Mouse (Mus musculus) granulocyte monocyte progenitor cell, adult 5-6 weeks (primary cell): ENCODE data around the gene Cept1. TPM values are rescaled to one million over a fixed set of nuclear protein-coding genes. Genes with fewer than 3 reads are reported as not detected.
A peak's percentile ranks its signal among the peaks of the same experiment; 100 is the strongest.
"Not testable (repeated sequence)": the region's sequence is repeated elsewhere in the genome, so short reads cannot be mapped to it uniquely, and the experiment has no call there.

Experiments used
- ATAC-seq: replicated peaks from 2 replicates; pipeline ENCODE4 v1.8.0; 2016; ENCODE audit warnings: mild to moderate bottlenecking, moderate TSS enrichment, inconsistent platforms; ENCODE audit not compliant: poor library complexity, severe bottlenecking
- total RNA-seq, 2 experiments: library from RNA; stranded (forward) in 1 of 2; stranded (reverse) in 1 of 2; fragments of 200-712, 200-1000 nt in 1 of 2; fragments of >200 nt in 1 of 2; fragmentation: Nextera tagmentation in 1 of 2; gene quantifications; 2 replicates each; pipeline ENCODE4 v1.2.3; 2014 to 2017

Gene Cept1
- total RNA-seq (2014; fragmentation: Nextera tagmentation) (33.0 and 34.0 TPM in 2 replicates), total RNA-seq (2017) (84.5 and 103 TPM in 2 replicates)

DNA sequence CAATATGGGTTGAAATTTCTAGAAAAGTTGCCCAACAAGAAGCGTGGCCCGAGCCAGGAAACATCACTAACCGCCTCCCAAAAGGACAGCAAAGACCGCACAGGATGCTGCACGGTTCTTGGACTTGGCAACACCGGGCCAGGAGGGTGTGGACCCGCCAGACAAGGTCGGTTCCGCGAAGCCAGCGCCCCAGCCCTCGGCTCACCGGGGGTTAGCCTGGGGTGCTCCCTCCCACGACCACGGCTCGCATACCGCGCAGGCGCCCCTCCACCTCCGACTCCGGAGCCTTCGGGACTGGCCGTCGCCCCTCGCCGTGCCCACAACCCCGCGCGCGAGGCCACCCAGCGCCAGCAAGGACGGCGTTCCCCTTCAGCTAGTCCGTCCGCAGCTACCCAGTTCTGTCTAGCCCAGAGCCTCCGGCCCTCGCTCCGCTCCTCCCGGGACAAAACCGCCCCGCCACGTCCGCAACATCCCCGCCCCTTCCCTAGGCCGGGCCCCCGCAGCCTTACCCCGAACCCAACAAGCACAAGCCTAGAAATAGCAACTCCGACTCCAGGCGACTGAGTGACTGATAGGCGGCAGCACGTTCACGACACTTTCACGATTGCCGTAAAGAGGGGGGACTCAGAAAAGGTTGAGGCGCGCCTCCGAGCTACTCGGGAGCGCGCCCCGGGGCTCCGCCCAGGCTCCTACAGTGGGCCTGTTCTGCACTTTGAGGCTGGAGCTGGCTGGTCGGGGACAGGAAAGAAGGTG, at the start of gene Cept1, which contains the start of gene Dram2:
Cept1 (minus strand) TSS at position 632 of the 753 bp plus-strand sequence.
Dram2 (plus strand) TSS at position 628 of the 753 bp plus-strand sequence.
- peak; percentile 90 for ATAC-seq

DNA sequence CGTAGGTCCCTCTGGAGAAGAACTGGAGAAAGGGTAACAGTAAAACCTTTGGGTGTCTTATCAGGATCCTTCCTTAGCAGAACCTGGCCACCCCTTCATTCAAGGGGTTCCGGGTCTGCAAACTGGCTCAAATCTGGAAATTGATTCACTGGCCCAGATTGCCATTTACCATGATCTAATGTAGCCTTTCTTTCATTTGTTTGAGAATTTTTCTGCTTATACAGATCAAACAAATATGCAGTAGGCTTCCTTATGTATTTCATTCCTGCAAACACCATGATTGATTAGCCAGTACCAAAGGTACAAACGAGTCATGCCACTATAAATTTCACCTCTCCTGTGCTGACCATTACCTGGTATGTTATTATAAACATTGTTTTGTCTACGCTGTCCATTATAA, 46.0 kb upstream of the Cept1 start:
- ATAC-seq = not testable (repeated sequence)

DNA sequence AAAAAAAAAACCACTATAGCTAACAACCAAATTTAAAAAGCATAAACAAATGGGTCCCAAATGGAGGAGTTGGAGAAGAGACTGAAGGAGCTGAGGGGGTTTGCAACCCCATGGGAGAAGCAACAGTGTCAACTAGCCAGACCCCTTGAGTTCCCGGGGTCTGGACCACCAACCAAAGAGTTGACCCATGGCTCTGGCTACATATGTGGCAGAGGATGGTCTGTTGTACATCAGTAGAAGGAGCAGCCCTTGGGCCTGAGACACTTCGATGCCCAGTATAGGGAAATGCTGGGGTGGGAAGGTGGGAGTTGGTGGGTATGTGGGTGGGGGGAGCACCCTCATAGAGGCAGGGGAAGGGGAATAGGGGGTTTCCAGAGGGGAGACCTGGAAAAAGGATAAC, 31.7 kb upstream of the Cept1 start:
- ATAC-seq = no peak

DNA sequence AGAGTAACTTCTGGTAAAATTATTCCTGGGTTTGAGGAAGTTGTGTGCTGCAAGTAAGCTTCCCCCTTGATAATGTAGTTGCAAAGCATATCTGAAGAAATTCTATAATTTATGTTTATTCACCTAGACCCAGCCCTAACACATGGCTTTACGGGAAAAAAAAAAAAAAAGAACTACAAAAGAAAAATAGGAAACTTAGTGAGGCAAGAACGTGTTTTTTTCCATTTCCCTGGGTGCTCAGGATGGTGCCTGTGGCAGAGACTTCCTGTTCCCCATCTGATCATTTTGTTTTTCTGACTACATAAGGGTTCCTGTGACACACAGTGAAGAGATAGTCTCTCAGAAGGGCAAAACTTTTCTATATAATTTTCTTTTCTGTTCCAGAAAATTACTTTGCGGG, 25.6 kb upstream of the Cept1 start:
- ATAC-seq = peak; percentile 50

DNA sequence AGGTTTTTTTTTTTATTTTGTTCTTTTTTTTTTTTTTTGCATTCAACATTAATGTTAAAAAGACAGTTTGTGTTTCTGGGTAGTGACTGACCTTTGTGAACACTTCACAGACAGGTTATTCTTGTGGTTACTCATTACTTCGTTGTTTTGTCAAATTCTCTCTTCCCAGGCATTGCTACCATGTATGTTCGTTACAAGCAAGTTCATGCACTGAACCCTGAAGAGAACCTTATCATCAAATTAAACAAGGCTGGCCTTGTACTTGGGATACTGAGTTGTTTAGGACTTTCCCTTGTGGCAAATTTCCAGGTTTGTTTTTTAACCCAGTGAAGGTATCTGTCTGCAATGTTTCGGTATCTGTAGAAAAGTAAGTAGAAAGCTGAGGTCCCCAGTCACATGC, 18.3 kb upstream of the Cept1 start:
- ATAC-seq = no peak

DNA sequence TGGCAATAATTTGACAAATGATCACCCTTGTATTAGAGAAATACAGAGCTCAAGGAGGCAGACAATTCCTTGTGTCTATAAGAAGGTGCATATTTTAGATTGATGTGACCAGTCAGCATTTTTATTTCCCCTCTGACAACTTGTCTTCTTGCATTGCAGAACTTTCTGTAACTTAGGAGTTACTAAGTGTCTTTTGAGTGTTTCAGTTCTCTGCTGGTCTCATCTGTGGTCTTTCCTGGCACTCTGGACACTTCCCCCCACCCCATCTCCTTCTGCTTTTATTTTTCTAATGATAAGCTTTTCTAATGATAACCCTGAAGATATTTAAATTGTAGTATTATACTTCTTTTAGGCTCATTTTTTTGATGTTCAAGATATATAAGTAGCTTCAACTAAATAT, 10.7 kb upstream of the Cept1 start:
- ATAC-seq = peak; percentile 93

DNA sequence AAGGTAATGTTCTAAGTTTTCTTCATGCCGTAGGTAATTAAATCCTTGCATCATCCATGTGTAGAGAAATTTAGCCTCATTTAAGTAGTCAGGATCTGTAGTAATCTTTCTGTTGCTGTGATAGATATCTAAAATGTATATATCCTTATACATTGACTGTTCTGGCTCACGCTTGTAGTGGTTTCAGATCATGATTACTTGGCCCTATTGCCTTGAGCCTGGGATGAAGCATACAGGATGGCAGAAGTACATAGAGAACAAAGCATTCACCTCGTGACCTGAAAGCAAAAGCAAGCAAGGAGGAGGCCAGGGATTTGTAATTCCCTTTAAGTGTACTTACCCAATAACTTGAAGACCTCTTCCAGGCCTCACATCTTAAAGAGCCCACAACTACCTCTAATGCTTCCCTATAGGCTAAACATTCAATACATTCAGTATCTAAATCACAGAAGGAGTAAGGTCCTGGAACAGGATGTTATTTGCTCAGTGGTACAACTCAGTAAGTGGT, 8.2 kb upstream of the Cept1 start:
- ATAC-seq = no peak

DNA sequence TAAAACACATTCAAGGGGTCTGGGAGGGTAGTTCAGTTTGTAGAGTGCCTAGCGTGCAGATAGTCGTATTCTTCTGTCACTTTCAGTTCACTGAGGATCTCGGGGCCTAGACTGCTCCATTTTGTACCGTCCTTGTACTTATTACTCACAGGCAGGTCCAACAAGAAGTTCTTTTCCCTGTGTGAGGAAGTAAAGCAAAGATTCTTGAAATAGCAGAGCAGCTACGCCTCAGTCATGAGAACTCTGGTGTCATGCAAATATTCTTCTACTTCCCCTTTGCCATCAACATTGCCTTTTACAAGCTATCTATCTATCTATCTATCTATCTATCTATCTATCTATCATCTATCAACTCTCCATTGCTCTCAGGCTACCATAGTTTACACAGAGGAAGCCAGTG, 5.8 kb upstream of the Cept1 start:
- peak; percentile 30; the same call in 1 of the 2 replicates for ATAC-seq

DNA sequence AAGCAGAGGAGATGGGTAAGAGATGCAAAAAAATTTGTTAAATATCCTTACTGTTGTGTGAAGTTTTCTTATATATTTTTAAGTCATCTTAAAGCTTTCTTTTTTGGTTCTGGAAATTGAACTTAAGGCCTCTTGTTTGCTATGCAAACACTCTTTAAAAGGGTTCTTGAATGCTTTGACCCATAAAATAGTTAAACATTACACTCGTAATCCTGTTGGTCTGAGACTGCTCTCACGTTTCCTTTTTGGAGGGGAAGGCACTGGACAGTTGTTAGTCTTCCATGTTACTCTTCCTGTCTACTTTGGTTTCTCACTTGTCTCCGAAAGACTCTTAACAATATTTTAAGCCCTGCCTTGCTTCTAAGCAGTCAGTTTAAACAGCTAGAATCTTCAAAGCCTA, 1.4 kb upstream of the Cept1 start:
- ATAC-seq = no peak

DNA sequence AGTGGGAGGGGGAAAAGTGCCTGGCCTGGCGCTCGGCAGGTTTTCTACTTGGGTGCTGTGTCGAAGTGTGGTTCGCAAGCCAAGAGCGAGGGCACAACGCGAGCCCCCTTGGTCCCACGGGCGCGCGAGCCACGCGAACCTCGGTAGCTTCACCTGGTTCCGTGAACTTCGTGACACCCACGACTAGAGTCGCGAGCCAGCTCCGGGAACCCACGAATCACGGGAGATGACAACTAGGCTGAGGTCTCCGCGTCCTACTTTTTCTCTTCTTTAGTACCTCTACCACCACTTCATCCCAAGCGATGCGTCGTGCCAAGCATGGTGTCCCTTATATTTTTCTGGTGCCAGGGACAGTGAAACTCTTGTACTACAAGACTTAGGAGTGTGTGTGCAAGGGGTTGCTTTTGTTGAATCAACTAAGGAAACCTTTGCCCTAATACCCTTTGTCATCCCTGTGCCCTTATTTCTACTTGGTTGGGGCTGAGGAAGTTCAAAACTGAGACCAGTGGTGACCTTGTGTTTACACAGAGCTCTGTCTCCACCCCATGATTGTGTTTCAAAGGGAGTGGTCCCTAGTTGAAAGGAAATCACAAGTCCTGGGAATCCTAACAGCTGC, 430 bp upstream of the Cept1 start:
- peak; percentile 20 for ATAC-seq

DNA sequence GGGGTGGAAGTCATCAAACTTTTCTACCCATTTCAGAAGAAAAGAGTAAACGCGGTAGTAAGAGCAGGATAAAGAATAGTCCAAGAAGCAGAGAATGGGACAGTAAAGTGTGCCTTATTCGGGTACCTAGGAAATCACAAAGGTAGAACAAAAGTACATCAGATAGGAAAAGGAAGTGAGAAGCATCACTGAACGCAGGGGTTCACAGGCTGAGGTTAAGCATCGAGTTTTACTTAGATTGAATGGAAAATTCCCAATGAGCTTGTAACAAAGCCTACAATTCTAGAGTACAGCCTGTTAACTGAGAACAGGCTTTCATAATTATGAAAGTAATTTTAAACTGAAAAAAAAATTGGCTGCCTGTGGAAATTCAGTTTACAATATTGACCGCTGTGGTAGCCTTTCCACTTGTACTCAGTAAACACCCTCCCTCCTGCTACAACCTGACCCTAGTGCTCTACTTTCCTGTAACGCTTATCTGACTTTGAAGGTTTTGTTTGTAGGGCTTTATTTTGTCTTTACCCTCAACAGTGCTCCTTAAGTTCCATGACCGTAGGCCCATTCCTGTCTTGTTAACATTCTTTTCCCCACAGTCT, 2.8 kb downstream of the Cept1 start:
- ATAC-seq = no peak

DNA sequence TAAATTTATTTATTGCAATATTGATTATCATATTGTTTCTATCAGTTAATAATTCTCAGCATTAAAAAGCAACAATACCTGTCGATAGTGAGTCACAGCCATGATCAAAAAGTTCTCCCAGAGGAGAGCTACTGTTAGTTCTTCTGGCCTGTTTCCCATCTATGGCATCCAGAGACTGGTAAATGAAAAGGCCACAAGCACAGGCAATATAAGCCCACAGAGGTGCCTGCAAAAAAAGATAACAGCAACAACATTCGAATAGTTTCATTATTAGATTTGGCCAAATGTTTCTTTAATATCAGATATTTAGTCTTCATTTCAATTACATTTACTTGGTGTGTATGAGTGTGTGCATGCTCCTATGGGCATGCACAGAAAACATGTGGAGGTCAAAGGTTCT, 14.3 kb downstream of the Cept1 start:
- ATAC-seq = no peak

DNA sequence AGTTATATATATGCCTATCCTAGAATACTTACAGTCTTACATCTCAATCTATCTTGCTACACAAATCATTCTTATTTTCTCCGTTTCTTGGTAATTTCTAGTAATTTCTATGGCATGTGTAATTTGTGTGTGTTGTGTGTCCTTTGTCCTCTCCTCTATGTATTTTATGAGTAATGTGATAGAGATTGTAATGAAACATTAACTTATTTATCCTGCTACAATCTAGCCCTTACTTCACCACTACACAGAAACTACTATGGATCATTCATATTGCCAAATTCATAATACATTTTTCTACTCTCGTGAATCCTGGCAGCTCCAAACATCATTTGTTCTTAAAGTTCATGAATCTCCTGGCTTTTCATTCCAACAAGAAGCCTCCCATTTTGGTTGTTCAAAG, 19.6 kb downstream of the Cept1 start:
- ATAC-seq = no peak

DNA sequence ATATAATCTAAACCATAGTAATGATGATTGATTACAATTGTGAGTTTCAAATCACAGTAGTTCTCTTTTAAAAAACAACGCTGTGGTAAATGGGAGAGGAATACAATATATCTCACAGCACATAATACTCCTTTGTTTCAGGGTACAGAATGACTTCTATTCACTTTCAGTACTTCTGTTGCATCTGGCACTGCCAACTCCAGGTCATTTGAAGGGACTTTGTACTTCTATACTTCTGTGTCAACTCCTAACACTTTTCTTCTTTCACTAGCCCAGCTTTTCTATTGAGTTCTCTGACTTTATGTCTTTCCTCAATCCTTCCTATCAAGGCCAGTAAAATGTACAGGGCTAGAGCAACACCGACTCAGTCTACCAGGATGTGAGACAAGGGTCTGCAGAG, 21.2 kb downstream of the Cept1 start:
- ATAC-seq = no peak

DNA sequence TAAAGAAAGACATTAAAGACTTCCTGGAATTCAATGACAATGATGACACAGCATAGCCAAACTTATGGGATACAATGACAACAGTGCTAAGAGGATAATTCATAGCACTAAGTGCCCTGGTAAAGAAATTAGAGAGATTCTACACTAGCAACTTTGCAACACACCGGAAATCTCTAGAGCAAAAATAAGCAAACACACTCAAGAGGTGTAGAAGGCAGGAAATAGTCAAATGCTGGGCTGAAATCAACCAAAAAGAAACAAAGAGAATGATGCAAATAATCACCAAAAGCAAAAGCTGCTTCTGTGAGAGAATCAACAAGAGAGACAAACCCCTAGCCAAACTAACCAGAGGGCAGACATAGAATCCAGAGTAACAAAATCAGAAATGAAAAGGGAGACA, 24.9 kb downstream of the Cept1 start:
- ATAC-seq = no peak

DNA sequence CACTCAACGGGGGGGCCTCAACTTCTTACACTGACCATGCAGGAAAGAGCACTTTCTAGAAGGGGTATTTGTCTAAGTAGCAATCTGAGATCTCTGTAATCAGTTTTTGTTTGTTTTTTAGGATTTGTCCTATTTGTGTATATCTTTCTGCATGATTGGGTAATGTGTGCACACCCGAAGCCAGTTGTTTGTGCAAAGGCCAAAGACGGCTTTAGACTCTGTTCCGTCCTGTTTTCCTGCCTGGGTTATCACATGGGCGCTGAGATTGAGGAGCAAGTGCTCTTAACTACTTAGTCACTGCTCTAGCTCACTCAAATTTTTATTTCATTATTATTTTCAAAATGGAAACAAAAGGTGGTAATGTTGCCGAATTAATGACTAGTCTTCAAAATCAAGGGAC, 32.6 kb downstream of the Cept1 start:
- no peak for ATAC-seq

DNA sequence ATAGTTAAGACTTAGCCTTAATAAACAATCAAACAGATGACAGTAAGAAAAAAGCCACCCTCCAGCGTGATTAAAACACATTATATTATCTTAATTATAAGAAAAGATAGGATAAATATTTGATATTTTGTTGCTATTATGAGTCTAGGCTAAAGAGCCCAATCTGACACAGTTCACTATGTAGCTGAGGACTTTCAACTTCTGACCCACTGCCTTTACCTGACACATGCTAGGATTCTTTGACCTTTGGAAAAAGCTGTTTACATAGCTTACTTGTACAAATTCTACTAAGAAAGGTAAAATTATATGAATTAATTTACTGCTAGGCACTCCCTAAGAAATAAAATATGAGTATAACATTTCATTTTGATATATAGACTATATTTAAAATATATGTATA, 36.9 kb downstream of the Cept1 start:
- no peak for ATAC-seq

DNA sequence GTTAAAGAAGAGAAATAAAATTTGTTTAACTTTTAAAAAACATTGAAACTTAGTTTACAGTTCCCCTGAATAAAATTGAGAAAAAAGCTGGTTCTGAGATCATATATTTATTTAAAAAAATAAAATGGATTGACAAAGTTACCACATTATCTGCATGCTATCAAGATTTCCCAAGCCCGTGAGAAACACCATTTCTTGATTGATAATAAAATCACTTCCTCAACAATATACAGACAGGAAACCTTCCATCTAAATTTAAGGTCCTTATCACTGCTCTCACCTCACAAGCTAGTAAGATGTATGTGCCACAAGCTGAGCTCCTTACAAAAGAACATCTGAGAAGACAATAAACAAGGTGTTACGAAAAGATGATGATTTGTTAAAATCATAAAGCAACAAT, 44.7 kb downstream of the Cept1 start:
- ATAC-seq = no peak

DNA sequence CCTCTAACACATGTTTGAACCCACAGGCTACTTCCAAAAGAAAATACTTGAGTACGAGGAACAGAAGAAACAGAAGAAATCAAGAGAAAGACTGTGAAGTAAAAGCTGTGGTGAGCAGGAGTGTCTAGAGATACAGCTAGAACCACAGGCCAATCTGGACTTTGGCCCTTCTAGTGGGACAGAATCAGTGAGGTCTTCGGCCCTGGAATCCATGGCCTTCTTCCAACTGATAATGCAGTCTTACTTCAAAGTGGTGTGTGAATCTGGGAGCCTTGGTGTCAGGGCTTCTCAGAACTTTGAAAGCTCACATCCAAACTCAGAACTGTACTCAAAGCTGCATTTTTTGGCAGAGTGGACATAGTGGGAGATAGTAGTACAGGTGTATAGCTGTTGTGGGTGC, 47.1 kb downstream of the Cept1 start:
- ATAC-seq = no peak

DNA sequence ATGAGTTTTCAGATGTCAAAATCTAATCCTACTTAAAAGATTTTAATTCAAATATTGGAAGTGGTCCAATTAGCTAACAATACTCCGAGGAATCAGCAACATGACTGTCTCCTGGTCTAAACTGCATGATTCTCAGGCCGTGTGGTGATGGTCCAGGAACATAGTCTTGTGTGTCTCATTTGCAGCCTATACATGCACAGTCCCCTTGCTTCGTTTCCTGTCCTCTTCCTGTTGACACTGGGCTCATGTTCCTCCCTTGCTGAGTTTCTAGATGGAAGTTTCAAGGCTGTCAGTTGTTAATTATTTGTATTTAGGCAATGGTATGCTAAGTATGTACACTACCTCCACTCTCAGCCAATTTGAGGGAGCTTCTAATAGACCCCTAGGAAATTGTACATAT, 50.6 kb downstream of the Cept1 start:
- ATAC-seq = 0 out of 2 replicates have a peak, but pooled peaks have one; percentile 12

DNA sequence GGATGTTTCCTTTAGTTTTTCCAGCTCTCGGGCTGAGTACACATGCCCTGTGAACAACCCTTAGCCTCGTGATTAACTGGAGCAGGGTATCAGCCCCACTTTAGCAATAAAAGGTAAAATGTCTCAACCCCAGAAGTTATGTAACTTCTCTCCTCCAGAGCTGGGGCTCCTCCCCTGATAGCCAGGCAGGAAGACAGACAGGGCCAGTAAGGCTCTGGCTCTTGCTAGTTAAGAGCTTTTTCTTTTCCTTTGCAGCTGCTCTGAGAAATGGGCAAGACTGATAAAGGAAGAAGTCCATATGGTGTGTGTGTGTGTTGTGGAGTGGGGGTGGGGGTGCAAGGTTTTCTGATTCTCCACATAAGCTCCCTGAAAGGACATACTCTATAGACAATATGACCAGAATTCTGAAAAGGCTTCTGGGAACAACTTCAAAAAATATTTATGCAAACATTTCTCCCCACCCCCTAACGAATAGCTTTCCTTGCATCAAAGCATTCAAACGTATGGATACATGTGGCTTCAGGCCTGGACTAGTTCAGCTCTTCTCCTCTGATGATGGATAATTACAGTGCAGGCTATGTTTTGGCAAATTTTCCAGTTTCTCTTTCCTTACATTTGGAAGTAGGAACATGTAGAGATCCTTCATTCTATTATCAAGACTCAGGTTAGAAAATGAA, 51.4 kb downstream of the Cept1 start:
- peak; percentile 89 for ATAC-seq
